Mouse (Mus musculus): ENCODE results near the gene Maneal. TPM values are rescaled to one million over a fixed set of nuclear protein-coding genes. Genes with fewer than 3 reads are reported as not detected.

Gene Maneal
- polyA plus RNA-seq (2014; fragmentation: Nextera tagmentation; extraction: Ambion mirVana), result 1.9 and 2.4 TPM in 2 replicates

- 3% methylated on average over 59 of the region's 77 CpGs for WGBS
- peak within 1 kb of the TSS; percentile 79 for H3K4me2 ChIP-seq (ENCODE audit: low read depth, low read length)
- peak; percentile 50 for ATAC-seq (replicated peaks; ENCODE audit: insufficient number of reproducible peaks, low FRiP score, low TSS enrichment, low read depth)
These were observed at the start of gene Maneal for GRCm38 (mm10) chr4:124861283-124862188. Maneal (minus strand) TSS chr4:124862171.

GRCm38 (mm10) chr4:124905971-124906822 lies 44.2 kb upstream of the Maneal start:
- Histone ChIP-seq H3K27ac (replicated peaks; ENCODE audit: low read depth, low read length) (0 out of 2 replicates have a peak overlapping the region, but pooled peaks have one; percentile 35), H3K9me3 (replicated peaks; ENCODE audit: control insufficient read depth, low read length) (no peaks in the 10 kb centered on the region), H3K4me2 (ENCODE audit: low read depth, low read length) (peak overlapping the region; percentile 35; the same call in 1 of the 2 replicates), H3K4me1 (ENCODE audit: control insufficient read depth, insufficient read depth, low read length) (peaks cover 2% of the 10 kb centered on the region), H3K9ac (replicated peaks; ENCODE audit: low read length) (peak overlapping the region; percentile 2; the same call in 1 of the 2 replicates), H3K27me3 (ENCODE audit: control insufficient read depth, insufficient read depth, low read length) (no peaks in the 10 kb centered on the region), H3K4me3 (ENCODE audit: low read depth, low read length) (peak overlapping the region; percentile 21; the same call in 1 of the 2 replicates), H3K36me3 (replicated peaks; ENCODE audit: control insufficient read depth, insufficient read depth, low read depth, low read length) (no peaks in the 10 kb centered on the region)
- peak; percentile 69 for ATAC-seq (replicated peaks; ENCODE audit: insufficient number of reproducible peaks, low FRiP score, low TSS enrichment, low read depth)
- WGBS, result 6% methylated on average over 21 of the region's 21 CpGs
- DNase-seq (ENCODE audit: low spot score), result peak; percentile 76

More at GRCm38 (mm10) chr4:124861283-124862188, at the start of gene Maneal:
- Histone ChIP-seq H3K27me3 (ENCODE audit: control insufficient read depth, insufficient read depth, low read length) (peaks cover 21% of the 10 kb centered on the region), H3K27ac (replicated peaks; ENCODE audit: low read depth, low read length) (no peak within 1 kb of the TSS), H3K9me3 (replicated peaks; ENCODE audit: control insufficient read depth, low read length) (no peaks in the 10 kb centered on the region), H3K36me3 (replicated peaks; ENCODE audit: control insufficient read depth, insufficient read depth, low read depth, low read length) (no peaks in the 10 kb centered on the region), H3K9ac (replicated peaks; ENCODE audit: low read length) (peak within 1 kb of the TSS; percentile 60), H3K4me3 (ENCODE audit: low read depth, low read length) (peak within 1 kb of the TSS; percentile 55), H3K4me1 (ENCODE audit: control insufficient read depth, insufficient read depth, low read length) (peaks cover 2% of the 10 kb centered on the region; the same call in 1 of the 2 replicates)
- no peak for DNase-seq (ENCODE audit: low spot score)

GRCm38 (mm10) chr4:124905417-124905816 lies 43.4 kb upstream of the Maneal start:
- WGBS, result 68% methylated on average over 4 of the region's 4 CpGs
- Histone ChIP-seq H3K27me3 (ENCODE audit: control insufficient read depth, insufficient read depth, low read length) (no peaks in the 10 kb centered on the region), H3K9ac (replicated peaks; ENCODE audit: low read length) (no peak overlapping the region), H3K4me1 (ENCODE audit: control insufficient read depth, insufficient read depth, low read length) (peaks cover 2% of the 10 kb centered on the region), H3K9me3 (replicated peaks; ENCODE audit: control insufficient read depth, low read length) (no peaks in the 10 kb centered on the region), H3K36me3 (replicated peaks; ENCODE audit: control insufficient read depth, insufficient read depth, low read depth, low read length) (no peaks in the 10 kb centered on the region), H3K4me2 (ENCODE audit: low read depth, low read length) (no peak overlapping the region), H3K27ac (replicated peaks; ENCODE audit: low read depth, low read length) (0 out of 2 replicates have a peak overlapping the region, but pooled peaks have one; percentile 35), H3K4me3 (ENCODE audit: low read depth, low read length) (no peak overlapping the region)
- no peak for ATAC-seq (replicated peaks; ENCODE audit: insufficient number of reproducible peaks, low FRiP score, low TSS enrichment, low read depth)
- DNase-seq (ENCODE audit: low spot score), result no peak

- 56% methylated on average over 5 of the region's 5 CpGs for WGBS
- H3K27me3 ChIP-seq (ENCODE audit: control insufficient read depth, insufficient read depth, low read length), result peaks cover 16% of the 10 kb centered on the region
- no peaks in the 10 kb centered on the region for H3K9me3 ChIP-seq (replicated peaks; ENCODE audit: control insufficient read depth, low read length)
- no peak overlapping the region for H3K27ac ChIP-seq (replicated peaks; ENCODE audit: low read depth, low read length)
- no peak overlapping the region for H3K9ac ChIP-seq (replicated peaks; ENCODE audit: low read length)
- no peak for ATAC-seq (replicated peaks; ENCODE audit: insufficient number of reproducible peaks, low FRiP score, low TSS enrichment, low read depth)
- DNase-seq (ENCODE audit: low spot score), result no peak
- H3K4me3 ChIP-seq (ENCODE audit: low read depth, low read length), result no peak overlapping the region
- H3K4me1 ChIP-seq (ENCODE audit: control insufficient read depth, insufficient read depth, low read length), result 0 out of 2 replicates have a peak, but pooled peaks cover 3% of the 10 kb centered on the region
- H3K36me3 ChIP-seq (replicated peaks; ENCODE audit: control insufficient read depth, insufficient read depth, low read depth, low read length), result no peaks in the 10 kb centered on the region
- no peak overlapping the region for H3K4me2 ChIP-seq (ENCODE audit: low read depth, low read length)
These were observed 37.9 kb upstream of the Maneal start for GRCm38 (mm10) chr4:124899906-124900305.

- WGBS, result 41% methylated on average over 10 of the region's 10 CpGs
- Histone ChIP-seq H3K4me2 (ENCODE audit: low read depth, low read length) (no peak overlapping the region), H3K4me1 (ENCODE audit: control insufficient read depth, insufficient read depth, low read length) (0 out of 2 replicates have a peak, but pooled peaks cover 8% of the 10 kb centered on the region), H3K27ac (replicated peaks; ENCODE audit: low read depth, low read length) (no peak overlapping the region), H3K36me3 (replicated peaks; ENCODE audit: control insufficient read depth, insufficient read depth, low read depth, low read length) (no peaks in the 10 kb centered on the region), H3K9me3 (replicated peaks; ENCODE audit: control insufficient read depth, low read length) (no peaks in the 10 kb centered on the region), H3K4me3 (ENCODE audit: low read depth, low read length) (no peak overlapping the region), H3K27me3 (ENCODE audit: control insufficient read depth, insufficient read depth, low read length) (peaks cover 30% of the 10 kb centered on the region), H3K9ac (replicated peaks; ENCODE audit: low read length) (no peak overlapping the region)
- DNase-seq (ENCODE audit: low spot score) (no peak), ATAC-seq (replicated peaks; ENCODE audit: insufficient number of reproducible peaks, low FRiP score, low TSS enrichment, low read depth) (no peak)
These were observed 36.5 kb upstream of the Maneal start for GRCm38 (mm10) chr4:124898428-124898827.

GRCm38 (mm10) chr4:124894508-124895428 lies 32.8 kb upstream of the Maneal start:
- Histone ChIP-seq H3K9ac (replicated peaks; ENCODE audit: low read length) (peak overlapping the region; percentile 22), H3K27ac (replicated peaks; ENCODE audit: low read depth, low read length) (no peak overlapping the region), H3K9me3 (replicated peaks; ENCODE audit: control insufficient read depth, low read length) (no peaks in the 10 kb centered on the region), H3K4me3 (ENCODE audit: low read depth, low read length) (peak overlapping the region; percentile 40), H3K27me3 (ENCODE audit: control insufficient read depth, insufficient read depth, low read length) (peaks cover 43% of the 10 kb centered on the region), H3K4me2 (ENCODE audit: low read depth, low read length) (peak overlapping the region; percentile 76), H3K36me3 (replicated peaks; ENCODE audit: control insufficient read depth, insufficient read depth, low read depth, low read length) (no peaks in the 10 kb centered on the region), H3K4me1 (ENCODE audit: control insufficient read depth, insufficient read depth, low read length) (0 out of 2 replicates have a peak, but pooled peaks cover 8% of the 10 kb centered on the region)
- 2% methylated on average over 83 of the region's 83 CpGs for WGBS
- ATAC-seq (replicated peaks; ENCODE audit: insufficient number of reproducible peaks, low FRiP score, low TSS enrichment, low read depth), result 0 out of 2 replicates have a peak, but pooled peaks have one; percentile 49
- DNase-seq (ENCODE audit: low spot score), result no peak

GRCm38 (mm10) chr4:124893769-124894168 lies 31.8 kb upstream of the Maneal start:
- Histone ChIP-seq H3K9me3 (replicated peaks; ENCODE audit: control insufficient read depth, low read length) (no peaks in the 10 kb centered on the region), H3K27me3 (ENCODE audit: control insufficient read depth, insufficient read depth, low read length) (peaks cover 41% of the 10 kb centered on the region), H3K9ac (replicated peaks; ENCODE audit: low read length) (no peak overlapping the region), H3K36me3 (replicated peaks; ENCODE audit: control insufficient read depth, insufficient read depth, low read depth, low read length) (no peaks in the 10 kb centered on the region), H3K4me1 (ENCODE audit: control insufficient read depth, insufficient read depth, low read length) (0 out of 2 replicates have a peak, but pooled peaks cover 6% of the 10 kb centered on the region), H3K4me2 (ENCODE audit: low read depth, low read length) (no peak overlapping the region), H3K4me3 (ENCODE audit: low read depth, low read length) (no peak overlapping the region), H3K27ac (replicated peaks; ENCODE audit: low read depth, low read length) (no peak overlapping the region)
- WGBS, result 32% methylated on average over 6 of the region's 6 CpGs
- DNase-seq (ENCODE audit: low spot score), result no peak
- ATAC-seq (replicated peaks; ENCODE audit: insufficient number of reproducible peaks, low FRiP score, low TSS enrichment, low read depth), result no peak
